Mouse (Mus musculus): ENCODE results near the gene Gpr153.

The Gpr153 gene

GRCm38 (mm10) chr4:152317631-152318033 lies 43.6 kb downstream of the Gpr153 start:
- no peak for DNase-seq

DNA sequence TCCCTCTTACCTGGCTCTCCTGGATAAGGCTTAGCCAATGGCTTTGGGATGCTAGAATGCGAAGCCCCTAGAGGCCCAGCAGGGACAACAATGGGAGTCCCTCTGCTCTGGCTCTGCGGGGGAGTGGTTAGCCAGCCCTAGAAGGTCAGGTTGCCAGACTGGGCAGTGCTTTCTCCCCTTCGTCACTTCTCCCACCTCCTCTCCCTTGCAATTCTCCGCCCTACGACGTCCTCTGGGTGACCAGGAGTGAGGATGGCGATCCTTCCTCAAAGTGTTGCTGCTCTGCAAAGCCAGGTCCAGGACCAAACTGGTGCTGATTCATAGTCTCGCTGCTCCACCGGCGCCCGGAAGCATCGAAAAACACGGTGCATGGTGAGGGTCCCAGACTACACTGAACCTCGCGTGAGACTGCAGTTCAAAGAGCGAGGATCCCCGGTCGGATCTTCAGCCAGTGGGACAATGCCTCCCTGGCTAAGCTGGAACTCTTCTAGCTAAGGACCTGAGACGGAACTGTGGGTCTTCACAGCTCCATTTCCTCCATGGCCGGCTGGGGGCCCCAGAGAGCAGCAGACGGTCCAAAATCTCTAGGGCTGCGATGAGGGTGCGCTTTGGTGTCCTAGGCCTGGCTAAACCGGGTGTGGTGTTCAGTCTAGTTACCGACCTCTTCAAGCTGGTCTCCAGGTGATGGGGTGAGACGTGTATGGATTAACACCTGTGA lies 44.6 kb downstream of the Gpr153 start, which contains the start of gene Rnf207:
Gene Rnf207, minus strand, starts transcription at position 477 of the 718 bp plus-strand sequence.
- peak; percentile 66 for DNase-seq

- DNase-seq, result no peak
Observed at GRCm38 (mm10) chr4:152321464-152321863, 47.4 kb downstream of the Gpr153 start.

- DNase-seq, result no peak
Observed at GRCm38 (mm10) chr4:152324641-152325562, 50.9 kb downstream of the Gpr153 start.

- peak; percentile 97 for DNase-seq
Observed at GRCm38 (mm10) chr4:152325574-152326411, 51.8 kb downstream of the Gpr153 start, which contains the start of gene Rpl22. TSS of gene Rpl22 (plus strand) at chr4:152325742.

GRCm38 (mm10) chr4:152326543-152326942 lies 52.5 kb downstream of the Gpr153 start:
- no peak for DNase-seq

GRCm38 (mm10) chr4:152328691-152329090 lies 54.7 kb downstream of the Gpr153 start:
- DNase-seq, result peak; percentile 45

GRCm38 (mm10) chr4:152332952-152333351 lies 58.9 kb downstream of the Gpr153 start:
- peak; percentile 76 for DNase-seq

DNA sequence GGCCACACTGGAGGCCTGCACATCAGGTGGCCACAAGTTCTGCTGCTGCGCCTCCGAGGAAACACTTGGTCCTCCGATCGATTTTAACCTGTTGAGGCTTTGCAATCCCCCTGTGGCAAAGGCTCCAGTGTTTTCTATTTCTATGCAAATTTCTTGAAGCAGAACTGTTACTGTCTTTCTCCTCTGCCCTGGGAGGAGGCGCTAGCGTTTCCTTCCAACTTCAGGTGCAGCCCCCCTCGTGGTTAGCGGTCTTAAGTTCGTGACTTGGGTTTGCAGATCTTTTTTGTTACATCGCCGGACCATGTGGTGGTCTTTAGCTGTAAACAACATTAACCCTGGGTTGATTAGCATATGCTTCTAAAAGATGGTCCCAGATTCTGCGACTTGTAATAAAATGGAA lies 59.6 kb downstream of the Gpr153 start:
- DNase-seq, result no peak
